Mouse (Mus musculus) megakaryocyte, embryonic 14.5 days (primary cell): ENCODE results near the gene Hoxb4.

ENCODE experiments used
- FLI1 ChIP-seq: IDR thresholded peaks from 2 replicates; pipeline ENCODE4 v1.6.1; 2012; ENCODE audit warnings: low read length, inconsistent platforms, mixed read lengths
- GATA1 ChIP-seq: IDR thresholded peaks from 3 replicates; pipeline ENCODE4 v1.6.1; 2012; ENCODE audit warnings: mixed read lengths, low read length, inconsistent platforms, borderline replicate concordance

- no peak for TF ChIP-seq GATA1
- no peak for TF ChIP-seq FLI1
Measured at GRCm38 (mm10) chr11:96315344-96315681, 2.8 kb upstream of the Hoxb4 start.
